Mouse (Mus musculus) heart, postnatal 0 days (tissue): Measurements from ENCODE around the gene Speer4f2. TPM values are rescaled to one million over a fixed set of nuclear protein-coding genes. Genes with fewer than 3 reads are reported as not detected.

Source experiments
- ATAC-seq: fragments of 200-750 bp; cut with Nextera tagmentation; 2 replicates; pipeline ENCODE4 v1.8.0; 2017; ENCODE audit warnings: low read depth, moderate number of reproducible peaks, moderate library complexity; ENCODE audit not compliant: insufficient read depth
- DNase-seq: peaks from one replicate; pipeline ENCODE4 v3.0.0-alpha.2; 2016; ENCODE audit warnings: low spot score
- H3K27ac ChIP-seq: fragments of 300-500 bp; sonication (generic); 2 replicates; pipeline ENCODE4 v1.5.1; 2014; ENCODE audit warnings: low read depth, mild to moderate bottlenecking
- H3K27me3 ChIP-seq: fragments of 300-500 bp; sonication (generic); 2 replicates; pipeline ENCODE4 v1.6.1; 2014; ENCODE audit warnings: low read length, mixed read lengths; ENCODE audit not compliant: control insufficient read depth, insufficient read depth
- H3K36me3 ChIP-seq: fragments of 300-500 bp; sonication (generic); replicated peaks from 2 replicates; pipeline ENCODE4 v1.6.1; 2014; ENCODE audit warnings: low read length, mixed read lengths; ENCODE audit not compliant: control insufficient read depth, insufficient read depth
- H3K4me1 ChIP-seq: fragments of 300-500 bp; sonication (generic); 2 replicates; pipeline ENCODE4 v1.6.1; 2014; ENCODE audit warnings: antibody characterized with exemption; ENCODE audit not compliant: control insufficient read depth, insufficient read depth
- H3K4me2 ChIP-seq: fragments of 300-500 bp; sonication (generic); 2 replicates; pipeline ENCODE4 v1.6.1; 2014; ENCODE audit warnings: low read depth, mild to moderate bottlenecking, low read length, moderate library complexity
- H3K4me3 ChIP-seq: fragments of 300-500 bp; sonication (generic); 2 replicates; pipeline ENCODE4 v1.5.1; 2014; ENCODE audit warnings: low read depth, low read length
- H3K9ac ChIP-seq: fragments of 300-500 bp; sonication (generic); replicated peaks from 2 replicates; pipeline ENCODE4 v1.6.1; 2014; ENCODE audit warnings: low read depth, low read length, mixed read lengths
- H3K9me3 ChIP-seq: fragments of 300-500 bp; sonication (generic); replicated peaks from 2 replicates; pipeline ENCODE4 v1.6.1; 2016; ENCODE audit warnings: low read length; ENCODE audit not compliant: control insufficient read depth
- CTCF ChIP-seq: IDR thresholded peaks from 2 replicates; pipeline ENCODE4 v1.5.1; 2016; ENCODE audit warnings: antibody characterized with exemption, control low read depth, low read depth
- EP300 ChIP-seq: IDR thresholded peaks from 2 replicates; pipeline ENCODE4 v1.6.1; 2016; ENCODE audit warnings: antibody characterized with exemption, low read depth
- WGBS: fragments of 180-500 bp; shearing (Covaris S2); extraction: QIAGEN DNeasy Blood & Tissue Kit; methylation state at CpG from one replicate; pipeline ENCODE4 v1.1.7; 2014; 5-methylcytosine and 5-hydroxymethylcytosine counted together
- polyA plus RNA-seq: library from polyadenylated mRNA; unstranded; fragments of >200 nt; fragmentation: Nextera tagmentation; extraction: Ambion mirVana; gene quantifications from 2 replicates; pipeline ENCODE4 v1.2.1, GENCODE M21; 2015
- total RNA-seq: library from RNA; depleted of rRNA; stranded (reverse); fragments of >200 nt; gene quantifications from 2 replicates; pipeline ENCODE4 v1.2.3, GENCODE M21; 2014; ENCODE audit warnings: low replicate concordance; rRNA removed

Gene Speer4f2
- total and polyA plus RNA-seq, 2 experiments from 2014 or later = not detected

- H3K4me1 ChIP-seq = no peaks in the 10 kb centered on the region
- DNase-seq = no peak
- H3K4me2 ChIP-seq = no peak overlapping the region
- no peak overlapping the region for H3K27ac ChIP-seq
- no peaks in the 10 kb centered on the region for H3K27me3 ChIP-seq
- H3K4me3 ChIP-seq = no peak overlapping the region
- no peak for ATAC-seq
- no peak overlapping the region for H3K9ac ChIP-seq
- WGBS = 68% methylated on average over 1 of the region's 1 CpGs
- H3K36me3 ChIP-seq = no peaks in the 10 kb centered on the region
- no peaks in the 10 kb centered on the region for H3K9me3 ChIP-seq
- TF ChIP-seq EP300 = no peak
- TF ChIP-seq CTCF = no peak
These were observed 54.0 kb downstream of the Speer4f2 start for GRCm38 (mm10) chr5:17426930-17427329.

Other genes with a start within 250 kb of the Speer4f2 start
- not detected in 2 replicates for gene Speer4f1, start 102.9 kb downstream of the Speer4f2 start, total RNA-seq
- gene Speer4f1, start 102.9 kb downstream of the Speer4f2 start, polyA plus RNA-seq = not detected in 2 replicates
- gene Sema3c, start 201.1 kb downstream of the Speer4f2 start, total RNA-seq = 12.1 and 31.3 TPM in 2 replicates
- 4.5 and 4.8 TPM in 2 replicates for gene Sema3c, start 201.1 kb downstream of the Speer4f2 start, polyA plus RNA-seq